Mouse (Mus musculus): ENCODE measurements around the gene Bsdc1. TPM values are rescaled to one million over a fixed set of nuclear protein-coding genes. Genes with fewer than 3 reads are reported as not detected.
"Not testable (repeated sequence)": the region's sequence is repeated elsewhere in the genome, so short reads cannot be mapped to it uniquely, and the experiment has no call there.

Bsdc1 gene
- polyA plus RNA-seq, 1 experiment from 2014 or later: 32.8 TPM

GRCm38 (mm10) chr4:129516925-129517324, 55.5 kb downstream of the Bsdc1 start:
- H3K4me2 ChIP-seq (ENCODE audit: low read depth, low read length): 0 out of 2 replicates have a peak overlapping the region, but pooled peaks have one; percentile 8
- no peak overlapping the region for H3K9ac ChIP-seq (replicated peaks; ENCODE audit: low read depth, low read length)
- 58% methylated on average over 2 of the region's 2 CpGs for WGBS
- peaks cover 27% of the 10 kb centered on the region for H3K36me3 ChIP-seq (ENCODE audit: control insufficient read depth, insufficient read depth, low read length)
- peaks cover 4% of the 10 kb centered on the region; the same call in 1 of the 2 replicates for H3K4me1 ChIP-seq (ENCODE audit: control insufficient read depth, insufficient read depth, low read length)
- no peak overlapping the region for H3K27ac ChIP-seq (ENCODE audit: low read depth, low read length)
- no peak overlapping the region for H3K4me3 ChIP-seq (ENCODE audit: low read depth, low read length)
- H3K9me3 ChIP-seq (ENCODE audit: control insufficient read depth, low read length): no peaks in the 10 kb centered on the region
- no peak for ATAC-seq (ENCODE audit: low read depth)
- no peaks in the 10 kb centered on the region for H3K27me3 ChIP-seq (ENCODE audit: control insufficient read depth, insufficient read depth, low read length)

- Histone ChIP-seq H3K36me3 (ENCODE audit: control insufficient read depth, insufficient read depth, low read length) (peaks cover 39% of the 10 kb centered on the region), H3K27me3 (ENCODE audit: control insufficient read depth, insufficient read depth, low read length) (no peaks in the 10 kb centered on the region), H3K9ac (replicated peaks; ENCODE audit: low read depth, low read length) (no peak overlapping the region), H3K4me2 (ENCODE audit: low read depth, low read length) (no peak overlapping the region), H3K9me3 (ENCODE audit: control insufficient read depth, low read length) (no peaks in the 10 kb centered on the region), H3K4me1 (ENCODE audit: control insufficient read depth, insufficient read depth, low read length) (peaks cover 4% of the 10 kb centered on the region; the same call in 1 of the 2 replicates), H3K27ac (ENCODE audit: low read depth, low read length) (no peak overlapping the region), H3K4me3 (ENCODE audit: low read depth, low read length) (no peak overlapping the region)
- ATAC-seq (ENCODE audit: low read depth): no peak
- 92% methylated on average over 8 of the region's 8 CpGs for WGBS
Measured at GRCm38 (mm10) chr4:129518519-129518918, 57.1 kb downstream of the Bsdc1 start.

- Histone ChIP-seq H3K27ac (ENCODE audit: low read depth, low read length) (no peak overlapping the region), H3K36me3 (ENCODE audit: control insufficient read depth, insufficient read depth, low read length) (peaks cover 46% of the 10 kb centered on the region), H3K4me1 (ENCODE audit: control insufficient read depth, insufficient read depth, low read length) (no peaks in the 10 kb centered on the region), H3K27me3 (ENCODE audit: control insufficient read depth, insufficient read depth, low read length) (no peaks in the 10 kb centered on the region), H3K4me3 (ENCODE audit: low read depth, low read length) (no peak overlapping the region), H3K9ac (replicated peaks; ENCODE audit: low read depth, low read length) (no peak overlapping the region), H3K9me3 (ENCODE audit: control insufficient read depth, low read length) (no peaks in the 10 kb centered on the region), H3K4me2 (ENCODE audit: low read depth, low read length) (no peak overlapping the region)
- WGBS: 95% methylated on average over 5 of the region's 5 CpGs
- ATAC-seq (ENCODE audit: low read depth): no peak
Measured at GRCm38 (mm10) chr4:129525338-129525737, 64.0 kb downstream of the Bsdc1 start.

- no peak overlapping the region for H3K9ac ChIP-seq (replicated peaks; ENCODE audit: low read depth, low read length)
- peaks cover 49% of the 10 kb centered on the region for H3K36me3 ChIP-seq (ENCODE audit: control insufficient read depth, insufficient read depth, low read length)
- H3K27ac ChIP-seq (ENCODE audit: low read depth, low read length): no peak overlapping the region
- no peaks in the 10 kb centered on the region for H3K4me1 ChIP-seq (ENCODE audit: control insufficient read depth, insufficient read depth, low read length)
- H3K9me3 ChIP-seq (ENCODE audit: control insufficient read depth, low read length): no peaks in the 10 kb centered on the region
- no peak overlapping the region for H3K4me3 ChIP-seq (ENCODE audit: low read depth, low read length)
- no peak for ATAC-seq (ENCODE audit: low read depth)
- H3K4me2 ChIP-seq (ENCODE audit: low read depth, low read length): no peak overlapping the region
- no peaks in the 10 kb centered on the region for H3K27me3 ChIP-seq (ENCODE audit: control insufficient read depth, insufficient read depth, low read length)
- 96% methylated on average over 3 of the region's 3 CpGs for WGBS
Measured at GRCm38 (mm10) chr4:129525889-129526288, 64.5 kb downstream of the Bsdc1 start.

GRCm38 (mm10) chr4:129528901-129529300, 67.5 kb downstream of the Bsdc1 start:
- 95% methylated on average over 5 of the region's 6 CpGs for WGBS
- not testable (repeated sequence) for ATAC-seq (ENCODE audit: low read depth)
- peaks cover 31% of the 10 kb centered on the region for H3K36me3 ChIP-seq (ENCODE audit: control insufficient read depth, insufficient read depth, low read length)

More at GRCm38 (mm10) chr4:129528901-129529300, 67.5 kb downstream of the Bsdc1 start:
- not testable (repeated sequence) for H3K9me3 ChIP-seq (ENCODE audit: control insufficient read depth, low read length); H3K4me3 ChIP-seq (ENCODE audit: low read depth, low read length); H3K27ac ChIP-seq (ENCODE audit: low read depth, low read length); H3K27me3 ChIP-seq (ENCODE audit: control insufficient read depth, insufficient read depth, low read length); H3K9ac ChIP-seq (replicated peaks; ENCODE audit: low read depth, low read length); H3K4me2 ChIP-seq (ENCODE audit: low read depth, low read length); H3K4me1 ChIP-seq (ENCODE audit: control insufficient read depth, insufficient read depth, low read length)

Other genes starting within 250 kb of the Bsdc1 start
- gene C77080, start 200.2 kb upstream of the Bsdc1 start, polyA plus RNA-seq (2014; fragmentation: Nextera tagmentation; extraction: Ambion mirVana): 4.5 and 6.2 TPM in 2 replicates
- 1.6 and 3.5 TPM in 2 replicates for gene Sync, start 174.0 kb upstream of the Bsdc1 start, polyA plus RNA-seq (2014; fragmentation: Nextera tagmentation; extraction: Ambion mirVana)
- gene Rbbp4, start 126.2 kb upstream of the Bsdc1 start, polyA plus RNA-seq (2014; fragmentation: Nextera tagmentation; extraction: Ambion mirVana): 231 and 265 TPM in 2 replicates
- 19.5 and 21.7 TPM in 2 replicates for gene Zbtb8os, start 125.9 kb upstream of the Bsdc1 start, polyA plus RNA-seq (2014; fragmentation: Nextera tagmentation; extraction: Ambion mirVana)
- 16.8 and 18.0 TPM in 2 replicates for gene Zbtb8a, start 83.5 kb upstream of the Bsdc1 start, polyA plus RNA-seq (2014; fragmentation: Nextera tagmentation; extraction: Ambion mirVana)
- 16.1 and 16.2 TPM in 2 replicates for gene Zbtb8b, start 20.7 kb upstream of the Bsdc1 start, polyA plus RNA-seq (2014; fragmentation: Nextera tagmentation; extraction: Ambion mirVana)
- gene Tssk3, start 29.4 kb downstream of the Bsdc1 start, polyA plus RNA-seq (2014; fragmentation: Nextera tagmentation; extraction: Ambion mirVana): 0.27 and 0.32 TPM in 2 replicates
- 0.64 TPM in 1 of 2 replicates, not detected in the other for gene Fam229a, start 29.6 kb downstream of the Bsdc1 start, polyA plus RNA-seq (2014; fragmentation: Nextera tagmentation; extraction: Ambion mirVana)
- gene Marcksl1, start 52.0 kb downstream of the Bsdc1 start, polyA plus RNA-seq (2014; fragmentation: Nextera tagmentation; extraction: Ambion mirVana): 1,581 and 1,634 TPM in 2 replicates
- 67.2 and 94.0 TPM in 2 replicates for gene Hdac1, start 81.1 kb downstream of the Bsdc1 start, polyA plus RNA-seq (2014; fragmentation: Nextera tagmentation; extraction: Ambion mirVana)
- 10.0 and 10.5 TPM in 2 replicates for gene Lck, start 112.1 kb downstream of the Bsdc1 start, polyA plus RNA-seq (2014; fragmentation: Nextera tagmentation; extraction: Ambion mirVana)
- not detected in 2 replicates for gene Fam167b, start 117.0 kb downstream of the Bsdc1 start, polyA plus RNA-seq (2014; fragmentation: Nextera tagmentation; extraction: Ambion mirVana)
- 206 and 221 TPM in 2 replicates for gene Eif3i, start 139.1 kb downstream of the Bsdc1 start, polyA plus RNA-seq (2014; fragmentation: Nextera tagmentation; extraction: Ambion mirVana)
- gene Tmem234, start 139.1 kb downstream of the Bsdc1 start, polyA plus RNA-seq (2014; fragmentation: Nextera tagmentation; extraction: Ambion mirVana): 188 and 191 TPM in 2 replicates
- 3.9 and 4.7 TPM in 2 replicates for gene Dcdc2b, start 152.7 kb downstream of the Bsdc1 start, polyA plus RNA-seq (2014; fragmentation: Nextera tagmentation; extraction: Ambion mirVana)
- gene Iqcc, start 157.5 kb downstream of the Bsdc1 start, polyA plus RNA-seq (2014; fragmentation: Nextera tagmentation; extraction: Ambion mirVana): 28.2 and 33.3 TPM in 2 replicates
- gene Ccdc28b, start 162.4 kb downstream of the Bsdc1 start, polyA plus RNA-seq (2014; fragmentation: Nextera tagmentation; extraction: Ambion mirVana): 136 and 141 TPM in 2 replicates
- 40.1 and 46.0 TPM in 2 replicates for gene Txlna, start 179.5 kb downstream of the Bsdc1 start, polyA plus RNA-seq (2014; fragmentation: Nextera tagmentation; extraction: Ambion mirVana)
- gene Kpna6, start 211.2 kb downstream of the Bsdc1 start, polyA plus RNA-seq (2014; fragmentation: Nextera tagmentation; extraction: Ambion mirVana): 17.2 and 19.7 TPM in 2 replicates
- 22.9 and 23.3 TPM in 2 replicates for gene Tmem39b, start 235.3 kb downstream of the Bsdc1 start, polyA plus RNA-seq (2014; fragmentation: Nextera tagmentation; extraction: Ambion mirVana)

Measured in neural tube, embryonic 14.5 days (tissue).